Mouse (Mus musculus) kidney, adult 11 months (tissue): Measurements from ENCODE around the gene 1500011B03Rik.

Experiments used
- DNase-seq: peaks from one replicate; pipeline ENCODE4 v3.0.0; 2022

Gene 1500011B03Rik

GRCm38 (mm10) chr5:114779956-114780489 is 43.2 kb downstream of the 1500011B03Rik start:
- DNase-seq, result no peak

- no peak for DNase-seq
Measured at GRCm38 (mm10) chr5:114776174-114776573, 47.1 kb downstream of the 1500011B03Rik start.

- DNase-seq, result no peak
Measured at GRCm38 (mm10) chr5:114775056-114775979, 48.0 kb downstream of the 1500011B03Rik start, which contains the start of gene Git2. Gene Git2 (minus strand): TSS chr5:114775517.

DNA sequence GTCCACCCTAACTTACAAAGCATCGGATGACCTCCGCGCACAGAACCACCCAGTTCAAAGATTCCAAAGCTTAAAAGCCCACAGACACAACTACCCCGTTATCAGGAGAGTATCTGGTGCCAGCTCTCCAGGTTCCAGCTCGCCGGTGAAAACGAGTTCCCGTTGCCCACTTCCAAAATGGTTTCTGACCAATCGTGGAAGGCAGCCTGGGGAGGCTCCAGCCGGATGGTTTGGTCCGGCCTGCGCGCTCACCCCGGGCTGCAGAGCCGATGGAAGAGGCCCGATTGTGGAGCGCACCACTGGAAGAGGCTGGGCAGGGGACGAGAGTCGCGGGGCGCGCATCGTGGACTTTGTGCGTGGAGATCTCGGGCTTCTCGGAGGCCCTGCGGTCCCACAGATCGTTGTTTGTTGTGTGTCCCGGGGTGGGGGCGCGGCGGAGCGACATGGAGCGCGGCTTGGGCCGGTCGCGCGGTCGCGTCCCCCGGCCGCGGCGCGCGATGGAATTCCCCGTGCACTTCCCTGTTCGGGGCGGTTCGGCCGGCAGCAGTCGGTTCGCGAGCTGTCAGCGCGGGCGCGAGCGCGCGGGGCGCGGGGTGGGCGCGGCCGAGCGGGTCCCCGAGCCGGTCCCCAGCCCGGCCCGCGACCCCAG is 48.7 kb downstream of the 1500011B03Rik start, which contains the start of gene Ankrd13a:
Gene Ankrd13a, plus strand, starts transcription at position 275 of the 649 bp plus-strand sequence.
- DNase-seq, result peak; percentile 91

DNA sequence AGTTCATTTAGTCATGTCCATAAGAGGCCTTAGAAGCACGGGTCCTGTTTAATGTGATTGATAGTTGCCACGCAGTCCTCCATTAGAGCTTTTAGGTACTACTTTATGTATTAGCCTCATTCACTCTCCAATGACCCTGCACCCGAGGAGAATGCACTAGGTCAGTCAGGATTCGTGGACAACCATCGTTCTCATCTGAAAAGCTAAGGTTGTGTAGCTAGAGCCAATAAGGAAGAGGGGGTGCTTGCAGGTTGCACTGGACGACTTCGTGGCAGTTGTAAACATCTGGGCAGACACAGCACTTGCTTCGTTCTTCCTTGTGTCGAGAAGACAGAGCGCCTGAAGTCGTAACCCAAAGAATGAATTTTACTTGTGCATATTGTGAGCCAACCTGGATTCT is 49.5 kb downstream of the 1500011B03Rik start:
- DNase-seq, result no peak

GRCm38 (mm10) chr5:114773211-114773710 is 50.0 kb downstream of the 1500011B03Rik start:
- peak; percentile 95 for DNase-seq

DNA sequence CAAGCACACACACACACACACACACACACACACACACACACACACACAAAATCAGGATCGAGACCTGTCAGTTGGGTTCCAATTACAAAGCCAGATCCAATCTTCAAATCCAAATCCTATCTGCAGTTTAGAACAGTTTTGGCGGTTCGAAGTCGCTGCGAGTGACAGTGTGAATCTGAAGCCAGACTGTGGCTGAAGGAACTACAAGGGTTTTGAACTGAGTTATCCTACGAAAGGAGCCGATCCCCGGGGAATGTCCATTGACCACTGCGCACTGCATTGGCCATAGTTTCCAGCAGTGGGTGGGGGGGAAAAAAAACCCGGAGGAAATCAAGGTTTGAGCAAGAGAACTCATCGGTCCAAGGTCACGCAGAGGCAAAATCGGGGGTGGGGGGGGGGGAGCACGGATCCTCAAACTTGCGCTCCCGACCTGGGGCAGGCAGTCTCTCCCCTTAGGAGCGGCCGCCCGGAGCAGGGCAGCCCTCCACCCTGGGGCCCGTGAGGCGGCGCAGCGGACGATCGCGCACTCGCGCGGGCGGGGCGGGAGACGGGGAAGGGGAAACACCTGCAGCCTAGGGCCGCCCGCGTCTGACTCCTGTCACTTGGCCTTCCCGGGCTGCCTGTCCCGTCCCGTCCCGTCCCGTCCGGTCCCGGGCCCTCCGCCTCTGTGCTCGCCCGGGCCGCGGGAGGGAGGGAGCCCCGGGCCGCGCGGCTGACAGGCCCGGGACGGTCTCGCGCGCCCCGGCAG is 50.6 kb downstream of the 1500011B03Rik start:
- DNase-seq, result peak; percentile 32

- no peak for DNase-seq
Measured at GRCm38 (mm10) chr5:114771796-114772195, 51.5 kb downstream of the 1500011B03Rik start.

DNA sequence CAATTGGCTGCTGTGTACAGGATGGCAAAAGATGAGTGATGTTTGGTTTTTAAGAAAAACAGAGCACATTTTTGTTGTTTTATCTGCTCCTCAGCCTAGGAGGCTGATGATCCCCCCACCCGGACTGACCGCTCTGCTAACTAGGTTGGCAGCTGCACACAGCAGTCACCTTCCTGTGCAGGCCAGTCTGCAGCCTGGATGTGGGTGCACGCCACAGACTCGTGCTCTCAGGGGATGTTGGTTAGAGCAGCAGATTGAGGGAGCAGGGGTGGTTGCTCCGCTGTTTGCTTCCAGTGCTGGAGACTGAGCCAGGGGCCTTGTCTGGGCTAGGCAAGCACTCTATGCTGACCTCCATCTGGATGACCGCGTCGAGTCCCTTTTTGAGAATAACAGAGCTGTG is 53.5 kb downstream of the 1500011B03Rik start:
- no peak for DNase-seq

DNA sequence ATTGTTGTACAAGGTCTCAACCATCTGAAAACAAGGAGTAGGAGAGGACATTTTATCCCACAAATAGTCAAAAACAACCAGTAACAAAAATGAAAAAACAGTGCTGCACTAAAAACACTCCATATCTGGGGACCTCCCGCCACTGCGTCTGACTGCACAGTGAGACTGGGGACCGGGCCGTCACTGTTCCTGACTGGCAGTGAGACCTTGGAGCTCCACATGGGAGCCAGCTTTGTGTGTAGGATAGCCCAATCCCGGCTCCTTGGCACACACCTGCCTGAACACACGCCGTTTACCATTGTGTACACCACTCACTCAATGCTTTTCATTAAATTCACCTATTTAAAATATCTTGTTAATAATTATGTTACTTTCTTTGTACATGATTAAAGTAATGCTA is 56.1 kb downstream of the 1500011B03Rik start:
- DNase-seq, result no peak

DNA sequence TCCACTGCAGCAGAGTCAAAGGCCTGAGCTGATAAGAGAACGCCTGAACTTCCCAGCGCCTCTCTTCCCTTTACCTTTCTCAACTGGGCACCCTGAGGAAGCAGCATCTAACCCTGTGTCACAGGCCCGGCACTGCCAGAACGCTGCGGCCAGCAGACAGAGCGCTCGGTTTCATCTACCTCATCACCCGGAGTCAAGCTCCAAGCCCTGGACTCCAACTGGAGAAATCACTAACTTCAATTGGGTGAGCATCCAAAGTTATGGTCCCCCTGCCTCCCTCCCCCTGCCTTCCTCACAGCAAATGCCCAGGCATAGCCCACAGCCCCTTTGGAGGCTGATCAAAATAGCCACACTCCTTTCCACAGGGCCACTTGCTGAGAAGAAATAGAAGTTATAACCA is 56.6 kb downstream of the 1500011B03Rik start:
- no peak for DNase-seq

DNA sequence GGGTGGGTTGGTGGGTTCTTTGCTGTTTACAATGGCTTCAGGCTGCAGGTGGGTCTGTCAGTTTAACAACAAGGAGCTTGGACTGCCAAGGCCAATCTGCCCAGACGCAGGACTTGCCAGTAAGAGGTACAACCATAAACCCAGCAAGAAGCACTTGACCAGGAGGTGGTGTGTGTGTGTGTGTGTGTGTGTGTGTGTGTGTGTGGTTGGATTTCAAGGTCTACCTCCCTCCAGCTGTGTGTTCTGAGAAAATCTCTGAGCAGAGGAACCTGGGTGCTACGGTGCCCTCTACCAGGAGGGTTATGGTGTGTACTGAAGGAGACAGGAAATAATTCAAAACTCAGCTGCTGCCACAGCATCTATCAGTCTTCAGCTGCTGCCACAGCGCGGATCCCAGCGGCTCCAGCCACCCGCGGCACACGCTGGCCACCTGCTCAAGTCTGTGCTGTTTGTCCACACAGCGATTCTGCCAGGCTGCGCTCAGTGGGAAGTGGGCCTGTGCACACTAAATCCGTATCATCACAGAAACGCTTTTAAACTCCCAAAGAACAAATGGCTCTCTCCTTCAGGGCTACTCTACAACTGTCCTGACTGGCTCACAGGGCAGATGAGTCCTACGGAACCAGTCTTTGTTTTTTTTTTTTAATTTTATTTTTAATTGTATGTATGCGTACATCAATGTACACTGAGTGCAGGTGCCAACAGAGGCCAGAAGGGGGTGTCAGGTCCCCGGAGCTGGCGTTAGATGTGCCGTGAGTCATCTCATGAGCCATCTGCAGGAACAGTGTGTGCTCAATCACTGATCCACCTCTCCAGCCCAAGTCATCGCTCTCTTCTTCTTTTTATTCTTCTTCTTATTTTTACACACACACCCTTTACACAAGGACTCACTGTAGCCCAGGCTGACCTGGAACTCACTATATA is 58.2 kb downstream of the 1500011B03Rik start:
- DNase-seq, result no peak

GRCm38 (mm10) chr5:114761980-114762379 is 61.3 kb downstream of the 1500011B03Rik start:
- DNase-seq, result no peak

DNA sequence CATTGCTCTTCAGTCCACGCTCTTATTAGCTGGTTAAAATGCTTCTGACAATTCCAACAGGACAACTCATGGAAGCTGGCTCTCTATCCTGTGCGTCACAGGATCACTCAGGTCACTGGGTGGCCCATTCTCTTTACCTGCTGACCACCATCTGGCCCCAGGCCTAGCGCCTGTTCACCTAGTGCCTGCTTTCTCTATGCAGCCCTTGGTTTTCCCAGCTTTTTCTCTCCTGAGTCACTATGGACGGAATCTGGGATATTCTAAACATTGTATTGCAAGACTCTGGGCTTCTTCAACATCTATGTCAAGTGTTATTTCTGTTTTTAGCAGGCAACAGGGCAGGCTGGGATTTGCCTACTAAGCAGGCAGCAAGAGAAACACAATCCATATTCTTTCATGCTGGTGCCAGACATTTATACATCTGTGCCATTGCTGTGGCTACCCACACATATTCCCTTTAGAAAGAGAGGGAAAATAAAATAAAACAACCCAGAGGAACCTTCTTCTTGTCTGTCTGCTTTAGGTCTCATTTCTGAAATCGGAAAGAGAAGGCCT is 63.7 kb downstream of the 1500011B03Rik start:
- DNase-seq, result no peak
